Mouse (Mus musculus) brain, adult 2 months (tissue): ENCODE measurements around the gene Rnf187.

Source experiments
- DNase-seq: peaks from one replicate; pipeline ENCODE4 v3.0.0; 2011; ENCODE audit warnings: low read depth, low spot score

The Rnf187 gene

GRCm38 (mm10) chr11:58938322-58939087 lies at the start of gene Rnf187:
Gene Rnf187 (minus strand): TSS chr11:58938916.
- peak; percentile 99 for DNase-seq

GRCm38 (mm10) chr11:58985299-58985917 lies 46.7 kb upstream of the Rnf187 start:
- no peak for DNase-seq

- peak; percentile 32 for DNase-seq
Observed at GRCm38 (mm10) chr11:58984657-58985056, 45.9 kb upstream of the Rnf187 start.

- DNase-seq: peak; percentile 69
Observed at GRCm38 (mm10) chr11:58983691-58984341, 45.1 kb upstream of the Rnf187 start.

GRCm38 (mm10) chr11:58982471-58983097 lies 43.9 kb upstream of the Rnf187 start:
- DNase-seq: peak; percentile 46

- peak; percentile 94 for DNase-seq
Observed at GRCm38 (mm10) chr11:58981541-58982447, 43.1 kb upstream of the Rnf187 start.

GRCm38 (mm10) chr11:58980381-58980990 lies 41.8 kb upstream of the Rnf187 start:
- DNase-seq: no peak

GRCm38 (mm10) chr11:58979661-58980060 lies 40.9 kb upstream of the Rnf187 start:
- DNase-seq: no peak

- DNase-seq: no peak
Observed at GRCm38 (mm10) chr11:58979183-58979582, 40.5 kb upstream of the Rnf187 start.

GRCm38 (mm10) chr11:58978706-58979030 lies 40.0 kb upstream of the Rnf187 start:
- no peak for DNase-seq

GRCm38 (mm10) chr11:58978027-58978705 lies 39.5 kb upstream of the Rnf187 start, which contains the start of gene Trim11:
Gene Trim11 (plus strand): TSS chr11:58978093.
- peak; percentile 88 for DNase-seq

GRCm38 (mm10) chr11:58977607-58978026 lies 38.9 kb upstream of the Rnf187 start:
- no peak for DNase-seq

- no peak for DNase-seq
Observed at GRCm38 (mm10) chr11:58977150-58977549, 38.4 kb upstream of the Rnf187 start.

- no peak for DNase-seq
Observed at GRCm38 (mm10) chr11:58974414-58974813, 35.7 kb upstream of the Rnf187 start.

GRCm38 (mm10) chr11:58971796-58972195 lies 33.1 kb upstream of the Rnf187 start:
- DNase-seq: no peak

GRCm38 (mm10) chr11:58970831-58971530 lies 32.3 kb upstream of the Rnf187 start:
- no peak for DNase-seq

- no peak for DNase-seq
Observed at GRCm38 (mm10) chr11:58969659-58970058, 30.9 kb upstream of the Rnf187 start.

- no peak for DNase-seq
Observed at GRCm38 (mm10) chr11:58969027-58969426, 30.3 kb upstream of the Rnf187 start.

GRCm38 (mm10) chr11:58968551-58968950 lies 29.8 kb upstream of the Rnf187 start:
- no peak for DNase-seq
